ENCODE assay signal across 8 mouse cellular contexts in the genomic region with DNA sequence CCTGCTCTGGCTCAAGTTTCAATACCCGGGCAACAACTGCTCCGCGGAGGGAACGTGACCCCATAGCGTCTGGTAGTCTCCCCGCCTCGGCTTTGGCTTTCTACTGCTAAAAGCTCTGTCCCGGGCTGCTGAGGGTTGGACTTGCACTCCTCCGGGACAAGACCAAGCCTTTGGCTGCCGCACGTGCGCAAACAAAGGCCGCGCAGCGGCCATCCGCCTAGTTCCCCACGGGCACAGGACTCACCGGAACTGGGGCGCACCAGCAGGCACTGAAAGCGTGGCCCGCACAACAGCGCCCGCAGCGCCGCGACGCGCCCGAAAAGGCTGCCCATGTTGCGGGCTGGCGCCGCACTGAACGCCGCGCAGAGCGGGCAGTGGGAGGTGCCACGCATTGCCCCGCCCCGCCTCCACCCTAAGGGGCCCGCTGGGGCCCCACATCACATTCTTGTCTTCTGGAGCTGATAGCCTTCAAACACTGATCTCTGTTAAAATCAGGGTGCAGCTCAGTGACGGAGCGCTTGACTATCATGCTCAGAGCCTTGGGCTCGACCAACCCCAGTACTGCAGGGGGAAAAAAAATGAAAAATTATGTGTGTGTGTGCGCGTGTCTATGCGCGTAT. TPM values are rescaled to one million over a fixed set of nuclear protein-coding genes. Genes with fewer than 3 reads are reported as not detected.
DNase-seq lines count a peak whose midpoint lies in the region; ATAC-seq and TF ChIP-seq lines count a peak whose summit lies in the region.

A gene (minus strand): TSS at position 482 of the 620 bp plus-strand sequence.

- TF ChIP-seq CTCF in cortical plate, adult 2 months (IDR thresholded peaks at IDR 0.05; ENCODE audit: extremely low read depth, insufficient read depth, low read length) = no peak

- TF ChIP-seq POLR2A in cortical plate, adult 2 months (IDR thresholded peaks at IDR 0.05; ENCODE audit: extremely low read depth, insufficient read depth, low read length) = 0 out of 2 replicates have a peak, but pooled peaks have one; percentile 27
- TF ChIP-seq POLR2A in myocyte (IDR thresholded peaks at IDR 0.05; ENCODE audit: insufficient read length, low read depth) = peak; percentile 88

- no peaks in the 10 kb centered on the region for H3K79me2 ChIP-seq in myocyte (ENCODE audit: control insufficient read depth, insufficient read depth)

- no peak within 1 kb of the TSS for H3ac ChIP-seq in myocyte (ENCODE audit: control insufficient read depth, insufficient read length)

- H3K4me1 ChIP-seq in cortical plate, adult 2 months (ENCODE audit: control insufficient read depth, insufficient read depth, low read length) = no peaks in the 10 kb centered on the region
- H3K4me1 ChIP-seq in kidney, embryonic 15.5 days = peaks cover 14% of the 10 kb centered on the region
- peaks cover 7% of the 10 kb centered on the region; the same call in 1 of the 2 replicates for H3K4me1 ChIP-seq in stomach, embryonic 16.5 days (ENCODE audit: control insufficient read depth, insufficient read depth, low read length)

- 3% methylated on average over 47 of the region's 47 CpGs for WGBS in kidney, embryonic 15.5 days
- WGBS in stomach, embryonic 16.5 days = 1% methylated on average over 47 of the region's 47 CpGs

- H3K27me3 ChIP-seq in kidney, embryonic 15.5 days = no peaks in the 10 kb centered on the region
- no peaks in the 10 kb centered on the region for H3K27me3 ChIP-seq in myocyte (ENCODE audit: control insufficient read depth, insufficient read depth, insufficient read length)
- no peaks in the 10 kb centered on the region for H3K27me3 ChIP-seq in stomach, embryonic 16.5 days (ENCODE audit: control insufficient read depth, insufficient read depth, low read length)

- H3K4me3 ChIP-seq in cortical plate, adult 2 months (ENCODE audit: insufficient read depth, low read length) = peak within 1 kb of the TSS; percentile 25
- peak within 1 kb of the TSS; percentile 65 for H3K4me3 ChIP-seq in kidney, embryonic 15.5 days (replicated peaks)
- peak within 1 kb of the TSS; percentile 22 for H3K4me3 ChIP-seq in myocyte
- peak within 1 kb of the TSS; percentile 76 for H3K4me3 ChIP-seq in stomach, embryonic 16.5 days (replicated peaks; ENCODE audit: low read length)

- peaks cover 19% of the 10 kb centered on the region for H3K36me3 ChIP-seq in kidney, embryonic 15.5 days
- no peaks in the 10 kb centered on the region for H3K36me3 ChIP-seq in myocyte (ENCODE audit: control insufficient read depth, insufficient read depth)
- H3K36me3 ChIP-seq in stomach, embryonic 16.5 days (ENCODE audit: control insufficient read depth, insufficient read depth, low read length) = peaks cover 4% of the 10 kb centered on the region; the same call in 1 of the 2 replicates

- peak within 1 kb of the TSS; percentile 88 for H3K4me2 ChIP-seq in kidney, embryonic 15.5 days
- H3K4me2 ChIP-seq in myocyte (ENCODE audit: low read depth) = peak within 1 kb of the TSS; percentile 73
- peak within 1 kb of the TSS; percentile 83 for H3K4me2 ChIP-seq in stomach, embryonic 16.5 days (ENCODE audit: low read depth, low read length)

- no peaks in the 10 kb centered on the region for H3K9me3 ChIP-seq in kidney, embryonic 15.5 days (replicated peaks)
- H3K9me3 ChIP-seq in stomach, embryonic 16.5 days (replicated peaks; ENCODE audit: control insufficient read depth, low read length) = no peaks in the 10 kb centered on the region

- no peak within 1 kb of the TSS for H3K27ac ChIP-seq in cortical plate, adult 2 months (ENCODE audit: insufficient read depth, low read length)
- peak within 1 kb of the TSS; percentile 84 for H3K27ac ChIP-seq in kidney, embryonic 15.5 days
- peak within 1 kb of the TSS; percentile 72 for H3K27ac ChIP-seq in stomach, embryonic 16.5 days (ENCODE audit: low read length)

- peak; percentile 75 for ATAC-seq in granulocyte monocyte progenitor cell, adult 5-6 weeks (replicated peaks; ENCODE audit: poor library complexity, severe bottlenecking)
- peak; percentile 72 for ATAC-seq in kidney, embryonic 15.5 days (replicated peaks; ENCODE audit: low FRiP score)
- peak; percentile 85 for ATAC-seq in stomach, embryonic 16.5 days (ENCODE audit: insufficient read depth, low FRiP score)

- DNase-seq in urinary bladder, postnatal 14 days (ENCODE audit: low spot score) = peak; percentile 52
- DNase-seq in urinary bladder, postnatal 36 days (ENCODE audit: low spot score in 2 of 2) = no peak
- peak; percentile 87 for DNase-seq in liver

- peak within 1 kb of the TSS; percentile 60 for H3K9ac ChIP-seq in kidney, embryonic 15.5 days
- H3K9ac ChIP-seq in stomach, embryonic 16.5 days (ENCODE audit: low read length) = peak within 1 kb of the TSS; percentile 90

TF ChIP-seq in myocyte, 11 proteins besides CTCF, POLR2A, EP300 and RAD21:
- peak; percentile 75 for TF ChIP-seq POLR2AphosphoS2 (IDR thresholded peaks at IDR 0.05; ENCODE audit: insufficient read length, low read depth)
- TF ChIP-seq TCF12 (IDR thresholded peaks at IDR 0.05; ENCODE audit: insufficient read depth, poor library complexity, severe bottlenecking) = no peak
- no peak for TF ChIP-seq TCF3 (IDR thresholded peaks at IDR 0.05; ENCODE audit: insufficient read length, low read depth)

RNA-seq across cellular contexts. Expression of the gene that starts here (rescaled TPM):
- polyA plus RNA-seq in cortical plate, adult 2 months (2012; rRNA removed) = 11.5 and 11.8 TPM in 2 replicates
- total RNA-seq in granulocyte monocyte progenitor cell, adult 5-6 weeks (2014; fragmentation: Nextera tagmentation) = 74.1 and 75.1 TPM in 2 replicates
- 41.2 and 43.4 TPM in 2 replicates for total RNA-seq in granulocyte monocyte progenitor cell, adult 5-6 weeks (2017)
- polyA plus RNA-seq in kidney, embryonic 15.5 days (2015; fragmentation: Nextera tagmentation; extraction: Ambion mirVana) = 101 and 103 TPM in 2 replicates
- 23.9 TPM for polyA plus RNA-seq in myocyte (2012; fragmentation: generic; extraction: Trizol)
- 67.7 and 74.7 TPM in 2 replicates for polyA plus RNA-seq in stomach, embryonic 16.5 days (2015; fragmentation: Nextera tagmentation; extraction: Ambion mirVana)

Comparison
In these comparisons a context has a peak if more than half of its experiments do, and no peak if none do; other contexts are left out.
1. DNase-seq: peak in urinary bladder, postnatal 14 days (single experiment) and liver (single experiment); none in urinary bladder, postnatal 36 days (0 of 2).
2. H3K4me3 ChIP-seq: peak in every context shown above with its lines; median percentile 76 in stomach, embryonic 16.5 days; 65 in kidney, embryonic 15.5 days; 25 in cortical plate, adult 2 months; 22 in myocyte.
3. Peak in every context shown above with its lines, with median percentiles within 50 percentile points of each other: ATAC-seq and H3K4me2 ChIP-seq.